Mouse (Mus musculus): Measurements from ENCODE around the gene Cdh23.

Cdh23 gene

DNA sequence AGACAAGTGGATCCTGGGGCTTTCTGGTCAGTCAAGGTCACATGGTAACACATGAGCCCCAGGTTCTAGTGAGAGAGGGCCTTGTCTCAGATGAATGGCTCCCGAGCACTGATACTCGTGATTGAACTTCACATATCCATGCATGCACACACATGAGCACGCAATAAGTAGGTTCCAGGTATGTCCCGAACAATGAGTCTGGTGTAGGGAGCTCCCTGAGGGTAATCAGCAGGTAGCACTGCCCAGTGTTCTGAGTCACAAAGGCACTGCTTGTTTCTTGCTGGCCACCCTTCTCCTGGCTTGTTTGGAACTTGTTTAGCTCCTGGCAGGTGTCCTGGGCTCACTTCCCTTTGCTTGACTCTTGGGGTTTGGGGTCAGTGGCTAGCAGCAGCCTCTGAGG lies 409.1 kb downstream of the Cdh23 start:
- in situ Hi-C loops (cut with MseI, MboI) = no loop called here

DNA sequence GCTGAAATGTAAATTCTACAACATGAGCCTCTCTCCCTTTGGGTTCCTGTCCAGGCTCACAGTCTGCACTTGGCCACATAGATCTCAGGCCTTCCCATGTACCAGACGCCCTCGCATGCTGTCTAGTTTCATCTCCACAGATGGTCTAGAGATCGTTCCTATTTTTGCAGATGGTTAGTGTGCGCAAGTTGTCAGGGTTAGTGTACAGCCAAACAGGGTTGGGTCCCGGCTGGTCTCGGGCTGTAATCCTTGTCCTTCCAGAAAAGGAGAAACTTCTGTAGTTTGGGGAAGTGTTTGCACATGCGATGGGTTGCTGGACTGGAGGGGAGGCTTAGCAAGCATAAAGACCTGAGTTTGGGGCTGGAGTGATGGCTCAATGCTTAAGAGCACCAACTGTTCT lies 409.7 kb downstream of the Cdh23 start:
- in situ Hi-C loops (cut with MseI, MboI) = no loop called here

GRCm38 (mm10) chr10:60285676-60286372 lies 410.5 kb downstream of the Cdh23 start:
- in situ Hi-C loops (cut with MseI, MboI) = no loop called here

GRCm38 (mm10) chr10:60285183-60285582 lies 411.1 kb downstream of the Cdh23 start:
- in situ Hi-C loops (cut with MseI, MboI) = no loop called here

DNA sequence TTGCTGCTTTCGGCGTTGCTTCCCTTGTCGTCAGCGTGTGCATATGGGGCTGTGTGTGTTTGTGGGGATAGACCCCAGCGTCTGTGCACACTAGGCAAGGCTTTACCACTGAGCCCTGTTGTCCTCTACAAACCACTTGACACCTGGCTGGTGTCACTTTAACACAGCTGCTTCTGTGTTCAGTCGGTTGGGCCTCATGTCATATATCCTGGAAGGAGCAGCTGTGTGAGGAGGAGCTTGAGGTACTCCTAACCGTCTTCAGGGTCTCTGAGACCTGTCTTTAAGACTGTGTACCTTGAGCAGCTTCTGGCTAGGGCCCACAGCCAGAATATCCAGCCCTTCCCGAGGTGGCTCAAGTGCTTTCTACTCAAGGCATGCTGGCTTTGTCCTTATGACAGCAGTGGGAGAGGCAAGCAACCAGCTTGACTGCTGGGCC lies 411.6 kb downstream of the Cdh23 start:
- in situ Hi-C loops (cut with MseI, MboI) = no loop called here

- in situ Hi-C loops (cut with MseI, MboI) = no loop called here
Measured at GRCm38 (mm10) chr10:60284248-60284647, 412.0 kb downstream of the Cdh23 start.

GRCm38 (mm10) chr10:60282116-60283014 lies 413.9 kb downstream of the Cdh23 start:
- in situ Hi-C loops (cut with MseI, MboI) = no loop called here

DNA sequence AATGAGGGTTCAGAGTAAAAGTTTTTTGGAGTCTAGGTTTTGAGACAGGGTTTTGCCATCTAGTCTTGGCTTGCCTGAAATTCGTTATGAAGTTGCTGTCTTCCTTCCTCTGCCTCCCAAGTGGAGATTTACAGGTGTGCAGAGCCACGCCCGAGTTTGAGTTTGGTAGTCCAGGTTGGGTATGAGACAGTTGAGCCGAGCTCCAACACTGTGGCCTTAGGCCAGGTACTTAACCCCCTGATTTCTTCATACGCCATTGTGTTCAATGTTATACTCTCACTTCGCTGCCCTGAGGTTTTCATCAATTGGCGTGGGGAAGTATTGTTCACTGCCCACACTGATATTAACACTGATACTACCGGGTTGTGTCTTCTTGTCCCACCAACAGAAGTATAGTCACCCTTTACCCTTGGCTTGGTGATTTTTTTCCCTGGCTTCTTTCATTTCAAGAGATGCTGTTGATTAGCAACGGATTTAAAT lies 414.7 kb downstream of the Cdh23 start:
- in situ Hi-C loops (cut with MseI, MboI) = no loop called here

- in situ Hi-C loops (cut with MseI, MboI) = no loop called here
Measured at GRCm38 (mm10) chr10:60280353-60280752, 415.9 kb downstream of the Cdh23 start.

GRCm38 (mm10) chr10:60279941-60280301 lies 416.4 kb downstream of the Cdh23 start:
- in situ Hi-C loops (cut with MseI, MboI) = no loop called here

GRCm38 (mm10) chr10:60279290-60279940 lies 416.9 kb downstream of the Cdh23 start:
- in situ Hi-C loops (cut with MseI, MboI) = no loop called here

DNA sequence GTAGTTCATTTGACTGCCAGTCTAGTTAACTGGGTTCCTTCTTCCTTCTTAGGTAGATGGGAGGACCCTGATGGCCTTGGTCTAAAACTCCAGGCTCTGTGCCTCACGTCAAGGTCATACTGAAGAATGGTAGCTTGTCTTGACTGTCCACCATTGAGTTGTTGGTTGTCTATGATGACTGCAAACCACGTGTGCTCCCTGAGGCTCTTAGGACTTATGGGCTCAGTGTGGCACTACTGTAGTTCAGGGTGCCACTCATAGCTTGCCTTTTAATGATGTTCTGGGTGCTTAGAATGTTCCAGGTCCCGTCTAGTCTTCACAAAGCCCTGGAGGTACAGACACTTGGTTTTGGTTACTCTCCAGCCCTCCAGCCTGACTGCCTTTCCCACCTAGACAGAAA lies 417.5 kb downstream of the Cdh23 start:
- in situ Hi-C loops (cut with MseI, MboI) = no loop called here

DNA sequence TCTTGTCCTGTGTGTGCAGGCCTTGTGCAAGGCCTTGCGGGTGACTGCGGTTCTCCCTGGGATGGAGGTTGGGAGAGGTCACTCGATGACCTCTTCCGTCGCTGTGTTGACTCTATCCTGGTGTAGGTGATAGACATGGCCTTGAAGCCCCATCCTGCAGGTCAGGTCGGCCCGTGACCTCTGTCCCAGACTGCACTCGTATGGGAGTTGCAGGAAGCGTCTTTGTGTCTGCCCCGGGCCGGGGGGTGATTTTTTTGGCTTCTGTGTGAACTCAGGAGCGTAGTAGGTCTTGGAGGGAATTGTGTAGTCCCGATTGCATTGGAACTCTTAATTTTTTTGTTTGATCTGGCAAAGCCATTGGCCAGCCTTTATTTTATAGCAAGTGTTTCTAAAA lies 418.3 kb downstream of the Cdh23 start:
- in situ Hi-C loops (cut with MseI, MboI) = no loop called here

GRCm38 (mm10) chr10:60277207-60278005 lies 418.9 kb downstream of the Cdh23 start, which contains the start of gene Psap:
Gene Psap (plus strand): TSS chr10:60277627.
- in situ Hi-C loops (cut with MseI, MboI) = no loop called here

DNA sequence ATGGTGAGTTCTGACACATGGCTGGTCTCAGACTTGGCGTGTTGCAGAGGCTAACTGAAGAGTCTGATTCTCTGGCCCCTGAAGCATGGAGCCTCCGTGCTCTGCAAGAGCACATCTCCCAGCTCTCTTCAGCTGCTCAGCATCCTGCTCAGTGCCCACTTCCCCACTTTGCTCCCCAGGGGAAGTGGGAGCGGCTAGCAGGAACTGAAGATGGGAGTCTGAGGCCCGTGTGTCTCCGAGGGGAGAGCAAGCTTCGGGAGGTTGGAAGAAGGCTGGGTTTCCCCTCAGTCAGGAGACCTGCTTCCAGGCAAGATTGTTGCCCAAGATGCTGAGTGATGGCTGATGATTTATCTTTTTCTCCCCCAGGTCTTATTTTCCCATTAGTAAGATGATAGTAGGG lies 422.9 kb downstream of the Cdh23 start:
- in situ Hi-C loops (cut with MseI, MboI) = no loop called here

- in situ Hi-C loops (cut with MseI, MboI) = no loop called here
Measured at GRCm38 (mm10) chr10:60272241-60272640, 424.0 kb downstream of the Cdh23 start.

- in situ Hi-C loops (cut with MseI, MboI) = no loop called here
Measured at GRCm38 (mm10) chr10:60271015-60271414, 425.3 kb downstream of the Cdh23 start.

DNA sequence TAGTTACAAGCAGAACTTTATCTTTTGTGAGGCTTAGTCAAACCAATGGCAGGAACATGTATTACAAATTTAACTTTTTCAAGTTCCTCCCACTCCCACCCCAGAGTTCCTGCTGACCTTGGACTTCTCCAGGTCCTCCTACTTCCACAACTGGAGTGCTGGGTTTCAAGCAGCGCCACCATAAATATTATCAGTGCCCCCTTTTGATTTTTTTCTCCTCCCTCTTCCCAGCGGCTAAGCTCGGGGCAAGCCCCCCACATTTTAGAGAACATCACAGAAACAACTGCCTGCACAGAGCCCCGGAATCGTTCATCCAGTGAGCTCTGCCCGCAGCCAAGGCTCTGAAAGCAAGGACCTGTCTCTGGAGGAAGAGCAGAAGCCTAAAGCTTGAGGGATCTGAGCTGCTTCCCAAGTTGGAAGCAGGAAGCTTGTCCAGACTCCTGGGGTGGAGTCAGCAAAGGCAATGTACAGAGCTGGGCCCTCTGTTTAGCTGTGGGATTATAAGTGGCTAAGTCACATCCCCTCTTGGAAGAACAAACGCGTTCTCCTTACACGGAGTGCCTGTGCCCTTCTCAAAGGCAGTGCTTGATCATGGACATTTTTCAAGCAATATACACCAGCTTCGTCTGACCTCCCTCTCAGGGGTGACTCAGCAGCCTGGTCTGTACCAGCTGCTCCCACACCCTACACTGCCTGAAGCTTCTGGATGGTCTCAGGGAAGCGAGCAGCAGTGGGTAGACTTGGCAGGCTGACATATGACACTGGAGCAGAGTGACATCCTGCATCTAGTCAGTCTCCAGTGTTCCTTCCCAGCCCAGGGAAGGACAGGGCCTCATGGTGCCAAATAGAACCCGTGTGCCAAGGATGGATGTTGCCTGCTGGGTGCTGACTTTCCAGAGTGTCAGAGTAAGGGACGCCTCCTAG lies 426.9 kb downstream of the Cdh23 start:
- in situ Hi-C loops (cut with MseI, MboI) = no loop called here

DNA sequence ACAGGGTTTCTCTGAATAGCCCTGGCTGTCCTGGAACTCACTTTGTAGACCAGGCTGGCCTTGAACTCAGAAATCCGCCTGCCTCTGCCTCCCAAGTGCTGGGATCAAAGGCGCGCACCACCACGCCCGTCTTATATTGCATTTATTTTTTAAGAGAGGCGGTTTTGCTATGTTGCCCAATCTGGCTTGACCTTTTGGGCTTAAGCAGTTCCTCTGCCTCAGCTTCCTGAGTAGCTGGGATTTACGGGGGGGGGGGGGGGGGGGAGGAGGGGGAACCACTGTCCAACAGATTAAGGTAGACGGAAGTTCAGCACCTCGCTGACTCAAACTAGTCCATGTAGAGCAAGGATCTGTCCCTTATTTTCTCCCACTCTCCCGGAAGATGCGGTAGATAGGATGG lies 427.6 kb downstream of the Cdh23 start:
- in situ Hi-C loops (cut with MseI, MboI) = no loop called here

DNA sequence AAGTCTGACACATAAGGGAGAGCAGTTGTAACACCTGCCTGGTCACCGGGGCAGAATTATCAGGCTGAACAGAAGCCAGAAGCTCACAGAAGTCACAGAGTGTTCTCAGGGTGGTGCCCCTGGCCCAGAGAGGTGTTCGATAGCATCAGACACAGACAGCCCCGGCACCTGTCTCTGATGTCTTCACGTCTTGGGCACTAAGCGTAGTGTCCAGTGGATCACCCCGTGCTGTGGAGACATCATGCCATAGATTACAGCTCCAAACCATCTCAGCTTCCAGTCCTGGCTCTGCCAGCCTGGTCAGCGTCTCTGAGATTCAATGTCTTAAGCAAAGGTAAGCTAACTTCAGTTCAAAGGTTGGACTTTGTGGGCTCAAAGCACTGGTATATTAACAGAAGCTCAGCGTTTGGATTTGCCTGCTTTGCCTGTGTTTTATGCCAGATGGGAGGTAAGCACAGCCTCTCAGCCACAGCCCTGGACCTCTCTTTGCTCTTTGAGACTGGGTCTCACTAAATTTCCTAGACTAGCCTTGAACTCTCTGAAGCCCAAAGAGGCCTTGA lies 429.4 kb downstream of the Cdh23 start:
- in situ Hi-C loops (cut with MseI, MboI) = no loop called here
